In the genomic region with DNA sequence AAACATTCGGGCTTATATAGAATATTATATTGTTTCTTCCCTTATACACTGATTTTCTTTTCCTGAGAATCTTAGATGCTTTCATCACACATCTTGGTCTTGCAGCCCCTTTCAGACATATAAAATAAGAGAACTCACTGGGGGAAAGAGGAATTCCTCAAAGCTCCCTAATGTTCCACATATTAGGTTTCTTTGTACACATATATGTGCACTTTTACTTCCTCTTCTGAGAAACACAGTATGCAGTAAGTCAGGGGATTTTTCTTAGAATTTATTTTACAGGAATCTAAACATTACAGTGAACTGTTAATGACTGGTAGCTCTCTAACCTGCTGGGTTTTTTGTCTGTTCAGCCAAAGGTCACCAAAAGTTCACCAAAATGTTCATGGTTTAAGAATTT, we compare ENCODE assay signal across 26 mouse cellular contexts.
DNase-seq lines count a peak whose midpoint lies in the region; ATAC-seq and TF ChIP-seq lines count a peak whose summit lies in the region.
"Had no signal": no experiment of that assay in that cellular context is flagged by ENCODE, and none has a peak within 500 bp of the region (broad histone marks: within the 10 kb centered on the region; RNA-seq: fewer than 3 reads in every experiment).

No protein-coding gene starts in this region.

- H3K4me1 ChIP-seq in embryonic facial prominence, embryonic 11.5 days (ENCODE audit: control insufficient read depth, insufficient read depth, low read length), result no peaks in the 10 kb centered on the region
- peaks cover 21% of the 10 kb centered on the region for H3K4me1 ChIP-seq in embryonic facial prominence, embryonic 10.5 days
- H3K4me1 ChIP-seq in G1E (ENCODE audit: insufficient read depth, low read depth, low read length), result peaks cover 39% of the 10 kb centered on the region
- H3K4me1 ChIP-seq in limb, embryonic 14.5 days (ENCODE audit: control insufficient read depth, insufficient read depth, low read length), result peaks cover 11% of the 10 kb centered on the region
- H3K4me1 ChIP-seq: embryonic facial prominence, embryonic 13.5 days; embryonic facial prominence, embryonic 15.5 days; forebrain, embryonic 12.5 days had no signal

- H3K27ac ChIP-seq in embryonic facial prominence, embryonic 11.5 days (replicated peaks; ENCODE audit: low read depth, low read length), result no peak overlapping the region
- no peak overlapping the region for H3K27ac ChIP-seq in embryonic facial prominence, embryonic 10.5 days (replicated peaks)
- no peak overlapping the region for H3K27ac ChIP-seq in limb, embryonic 14.5 days (replicated peaks; ENCODE audit: low read depth, low read length)
- H3K27ac ChIP-seq: embryonic facial prominence, embryonic 13.5 days; embryonic facial prominence, embryonic 15.5 days; forebrain, embryonic 12.5 days had no signal

- H3K4me3 ChIP-seq in embryonic facial prominence, embryonic 11.5 days (ENCODE audit: low read depth, low read length), result no peak overlapping the region
- no peak overlapping the region for H3K4me3 ChIP-seq in embryonic facial prominence, embryonic 10.5 days
- no peak overlapping the region for H3K4me3 ChIP-seq in G1E (ENCODE audit: low read depth, low read length)
- H3K4me3 ChIP-seq in limb, embryonic 14.5 days (replicated peaks; ENCODE audit: low read length), result no peak overlapping the region
- H3K4me3 ChIP-seq: embryonic facial prominence, embryonic 13.5 days; embryonic facial prominence, embryonic 15.5 days; erythroblast, embryonic 14.5 days; forebrain, embryonic 12.5 days had no signal

- H3K9ac ChIP-seq in embryonic facial prominence, embryonic 11.5 days (replicated peaks; ENCODE audit: low read length), result no peak overlapping the region
- no peak overlapping the region for H3K9ac ChIP-seq in limb, embryonic 14.5 days (ENCODE audit: low read depth, low read length, severe bottlenecking)
- H3K9ac ChIP-seq: embryonic facial prominence, embryonic 13.5 days; embryonic facial prominence, embryonic 15.5 days; forebrain, embryonic 12.5 days had no signal

- TF ChIP-seq CTCF in G1E (IDR thresholded peaks at IDR 0.05; ENCODE audit: low read depth, low read length), result no peak

- no peaks in the 10 kb centered on the region for H3K36me3 ChIP-seq in embryonic facial prominence, embryonic 11.5 days (replicated peaks; ENCODE audit: control insufficient read depth, insufficient read depth, low read depth, low read length)
- no peaks in the 10 kb centered on the region for H3K36me3 ChIP-seq in embryonic facial prominence, embryonic 10.5 days (replicated peaks)
- H3K36me3 ChIP-seq in G1E (replicated peaks), result no peaks in the 10 kb centered on the region
- no peaks in the 10 kb centered on the region for H3K36me3 ChIP-seq in limb, embryonic 14.5 days (ENCODE audit: control insufficient read depth, insufficient read depth, low read length)
- H3K36me3 ChIP-seq: embryonic facial prominence, embryonic 13.5 days; embryonic facial prominence, embryonic 15.5 days; forebrain, embryonic 12.5 days had no signal

- DNase-seq in embryonic facial prominence, embryonic 11.5 days (ENCODE audit: low spot score), result peak; percentile 17
- DNase-seq in embryonic facial prominence, embryonic 10.5 days (ENCODE audit: low spot score), result no peak
- DNase-seq in G1E (ENCODE audit: low spot score), result peak; percentile 7
- no peak for DNase-seq in limb, embryonic 14.5 days (ENCODE audit: low spot score)
- no peak for DNase-seq in Muller cell, postnatal 12 days (ENCODE audit: inconsistent ontology term)
- DNase-seq: adrenal gland, adult 2 months; adrenal gland, postnatal 10 days; adrenal gland, postnatal 25 days; B cell, adult 2 months; cerebellum, adult 11 months; cerebellum, adult 18-20 months; cerebellum, adult 8-10 months; cerebellum, adult 9-11 months; cerebellum, postnatal 14 days; cerebellum, postnatal 36 days; embryo, embryonic 11 days had no signal

- H3K4me2 ChIP-seq in embryonic facial prominence, embryonic 11.5 days (ENCODE audit: low read depth, low read length), result no peak overlapping the region
- no peak overlapping the region for H3K4me2 ChIP-seq in limb, embryonic 14.5 days (replicated peaks; ENCODE audit: low read depth, low read length, severe bottlenecking)
- H3K4me2 ChIP-seq: embryonic facial prominence, embryonic 13.5 days; embryonic facial prominence, embryonic 15.5 days; forebrain, embryonic 12.5 days had no signal

- TF ChIP-seq POLR2A in limb, embryonic 14.5 days (IDR thresholded peaks at IDR 0.05; ENCODE audit: borderline replicate concordance, extremely low read depth, insufficient read depth, insufficient read length), result no peak

- ATAC-seq in embryonic facial prominence, embryonic 11.5 days (replicated peaks; ENCODE audit: insufficient number of reproducible peaks, low FRiP score, low TSS enrichment, low read depth), result no peak
- ATAC-seq in G1E (ENCODE audit: extremely low read depth, insufficient number of reproducible peaks, low FRiP score, poor library complexity, severe bottlenecking), result peak; percentile 25; the same call in 1 of the 2 replicates
- ATAC-seq in granulocyte monocyte progenitor cell, adult 5-6 weeks (replicated peaks; ENCODE audit: poor library complexity, severe bottlenecking), result peak; percentile 27; the same call in 1 of the 2 replicates
- peak; percentile 63 for ATAC-seq in limb, embryonic 14.5 days (ENCODE audit: low FRiP score, low read depth)
- ATAC-seq in erythroid progenitor cell, adult 5-6 weeks (replicated peaks; ENCODE audit: low FRiP score, poor library complexity, severe bottlenecking), result no peak
- ATAC-seq: CD4-positive, CD25-positive, alpha-beta regulatory T cell, adult 4 months; forebrain, embryonic 14.5 days; forebrain, embryonic 16.5 days had no signal

- WGBS in embryonic facial prominence, embryonic 11.5 days, result 84% methylated on average over 1 of the region's 1 CpGs
- WGBS in embryonic facial prominence, embryonic 10.5 days, result 90% methylated on average over 1 of the region's 1 CpGs
- 71% methylated on average over 1 of the region's 1 CpGs for WGBS in limb, embryonic 14.5 days

- no peaks in the 10 kb centered on the region for H3K27me3 ChIP-seq in embryonic facial prominence, embryonic 11.5 days (ENCODE audit: control insufficient read depth, insufficient read depth, low read length)
- no peaks in the 10 kb centered on the region for H3K27me3 ChIP-seq in embryonic facial prominence, embryonic 10.5 days (replicated peaks; ENCODE audit: low read depth, poor library complexity, severe bottlenecking)
- H3K27me3 ChIP-seq in G1E (ENCODE audit: insufficient read depth, low read length), result no peaks in the 10 kb centered on the region
- H3K27me3 ChIP-seq in limb, embryonic 14.5 days (ENCODE audit: control insufficient read depth, insufficient read depth, low read length), result no peaks in the 10 kb centered on the region
- H3K27me3 ChIP-seq: CH12.LX; embryonic facial prominence, embryonic 13.5 days; embryonic facial prominence, embryonic 15.5 days; forebrain, embryonic 12.5 days had no signal

- H3K9me3 ChIP-seq in embryonic facial prominence, embryonic 11.5 days (replicated peaks; ENCODE audit: control insufficient read depth, low read length), result no peaks in the 10 kb centered on the region
- H3K9me3 ChIP-seq in embryonic facial prominence, embryonic 10.5 days, result no peaks in the 10 kb centered on the region
- no peaks in the 10 kb centered on the region for H3K9me3 ChIP-seq in G1E (replicated peaks)
- no peaks in the 10 kb centered on the region for H3K9me3 ChIP-seq in limb, embryonic 14.5 days (ENCODE audit: control insufficient read depth, low read length)
- H3K9me3 ChIP-seq: embryonic facial prominence, embryonic 13.5 days; embryonic facial prominence, embryonic 15.5 days; forebrain, embryonic 12.5 days had no signal

Comparison
In these comparisons a context has a peak if more than half of its experiments do, and no peak if none do; other contexts are left out.
1. DNase-seq: peak in embryonic facial prominence, embryonic 11.5 days (single experiment) and G1E (single experiment); none in embryonic facial prominence, embryonic 10.5 days (single experiment), limb, embryonic 14.5 days (single experiment) and Muller cell, postnatal 12 days (single experiment).
2. ATAC-seq: peak in G1E (single experiment), granulocyte monocyte progenitor cell, adult 5-6 weeks (single experiment) and limb, embryonic 14.5 days (single experiment); none in embryonic facial prominence, embryonic 11.5 days (single experiment) and erythroid progenitor cell, adult 5-6 weeks (single experiment).